In the genomic region with DNA sequence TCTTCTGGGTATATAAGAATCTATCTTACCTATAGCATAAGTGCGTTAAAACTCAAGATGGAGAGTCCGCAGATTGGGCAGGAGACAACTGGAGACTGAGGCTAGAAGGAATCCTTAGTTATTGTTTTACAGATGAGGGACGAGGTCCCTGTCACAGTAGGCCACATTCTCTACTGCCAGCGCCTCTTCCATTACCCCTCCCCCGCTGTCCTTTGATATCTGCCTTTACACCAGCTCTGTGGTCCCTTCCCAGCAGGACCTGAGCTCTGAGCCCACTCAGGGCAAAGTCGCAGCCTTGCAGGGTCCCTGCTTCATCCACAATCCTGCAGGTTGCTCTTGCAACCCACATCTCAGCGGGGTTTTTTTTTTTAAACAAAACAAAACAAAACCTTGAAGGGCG, we compare ENCODE assay signal across 9 mouse cellular contexts. TPM values are rescaled to one million over a fixed set of nuclear protein-coding genes. Genes with fewer than 3 reads are reported as not detected.
DNase-seq lines count a peak whose midpoint lies in the region; ATAC-seq and TF ChIP-seq lines count a peak whose summit lies in the region.
"Had no signal": no experiment of that assay in that cellular context is flagged by ENCODE, and none has a peak within 500 bp of the region (broad histone marks: within the 10 kb centered on the region; RNA-seq: fewer than 3 reads in every experiment).

No protein-coding gene starts in this region.

- peaks cover 93% of the 10 kb centered on the region for H3K27me3 ChIP-seq in forebrain, embryonic 14.5 days (replicated peaks; ENCODE audit: control insufficient read depth, insufficient read depth, low read length)
- peaks cover 59% of the 10 kb centered on the region for H3K27me3 ChIP-seq in forebrain, postnatal 0 days (ENCODE audit: insufficient read depth, low read length)
- peaks cover 84% of the 10 kb centered on the region for H3K27me3 ChIP-seq in kidney, postnatal 0 days (ENCODE audit: insufficient read depth, low read length)
- peaks cover 98% of the 10 kb centered on the region for H3K27me3 ChIP-seq in embryonic facial prominence, embryonic 12.5 days
- H3K27me3 ChIP-seq in liver, embryonic 15.5 days: peaks cover 100% of the 10 kb centered on the region

- WGBS in forebrain, embryonic 14.5 days: 6% methylated on average over 8 of the region's 8 CpGs
- 3% methylated on average over 8 of the region's 8 CpGs for WGBS in forebrain, postnatal 0 days
- 19% methylated on average over 8 of the region's 8 CpGs for WGBS in kidney, postnatal 0 days
- WGBS in embryonic facial prominence, embryonic 12.5 days: 2% methylated on average over 8 of the region's 8 CpGs
- 11% methylated on average over 8 of the region's 8 CpGs for WGBS in liver, embryonic 15.5 days (ENCODE audit: insufficient replicate concordance)

- H3K4me1 ChIP-seq in forebrain, embryonic 14.5 days (ENCODE audit: control insufficient read depth, insufficient read depth, low read length): no peaks in the 10 kb centered on the region; the same call in 1 of the 2 replicates
- no peaks in the 10 kb centered on the region for H3K4me1 ChIP-seq in forebrain, postnatal 0 days (ENCODE audit: insufficient read depth)
- H3K4me1 ChIP-seq in kidney, postnatal 0 days (replicated peaks; ENCODE audit: insufficient read depth, low read length): peaks cover 9% of the 10 kb centered on the region
- H3K4me1 ChIP-seq in embryonic facial prominence, embryonic 12.5 days: 0 out of 2 replicates have a peak, but pooled peaks cover 6% of the 10 kb centered on the region
- H3K4me1 ChIP-seq in liver, embryonic 15.5 days (replicated peaks): peaks cover 32% of the 10 kb centered on the region

- no peak overlapping the region for H3K9ac ChIP-seq in forebrain, embryonic 14.5 days (ENCODE audit: low read length)
- no peak overlapping the region for H3K9ac ChIP-seq in forebrain, postnatal 0 days
- no peak overlapping the region for H3K9ac ChIP-seq in kidney, postnatal 0 days (ENCODE audit: low read depth, low read length)
- no peak overlapping the region for H3K9ac ChIP-seq in embryonic facial prominence, embryonic 12.5 days
- H3K9ac ChIP-seq in liver, embryonic 15.5 days: no peak overlapping the region

- H3K36me3 ChIP-seq in forebrain, embryonic 14.5 days (ENCODE audit: control insufficient read depth, insufficient read depth, low read length): no peaks in the 10 kb centered on the region
- H3K36me3 ChIP-seq in forebrain, postnatal 0 days (ENCODE audit: insufficient read depth): no peaks in the 10 kb centered on the region
- H3K36me3 ChIP-seq in kidney, postnatal 0 days (ENCODE audit: insufficient read depth, low read length): no peaks in the 10 kb centered on the region
- no peaks in the 10 kb centered on the region for H3K36me3 ChIP-seq in embryonic facial prominence, embryonic 12.5 days
- no peaks in the 10 kb centered on the region for H3K36me3 ChIP-seq in liver, embryonic 15.5 days (replicated peaks)

- DNase-seq in forebrain, embryonic 14.5 days (ENCODE audit: low spot score): no peak
- no peak for DNase-seq in forebrain, postnatal 0 days
- no peak for DNase-seq in kidney, postnatal 0 days (ENCODE audit: low spot score)
- no peak for DNase-seq in kidney, adult 9 months
- no peak for DNase-seq in retina, postnatal 1 day
- no peak for DNase-seq in left cerebral cortex, adult 2 months (ENCODE audit: extremely low spot score in 1 of 2, low spot score in 2 of 2)

- intact Hi-C loops in left cerebral cortex, adult 2 months (cut with DNase I): no loop called here

- H3K4me3 ChIP-seq in forebrain, embryonic 14.5 days (ENCODE audit: low read depth, low read length): peak overlapping the region; percentile 10; the same call in 1 of the 2 replicates
- no peak overlapping the region for H3K4me3 ChIP-seq in forebrain, postnatal 0 days (ENCODE audit: low read depth, low read length)
- peak overlapping the region; percentile 30; the same call in 1 of the 2 replicates for H3K4me3 ChIP-seq in kidney, postnatal 0 days (replicated peaks; ENCODE audit: low read depth, low read length)
- H3K4me3 ChIP-seq in embryonic facial prominence, embryonic 12.5 days: no peak overlapping the region
- H3K4me3 ChIP-seq in liver, embryonic 15.5 days (replicated peaks): peak overlapping the region; percentile 32; the same call in 1 of the 2 replicates
- no peak overlapping the region for H3K4me3 ChIP-seq in left cerebral cortex, adult 2 months

- no peak for ATAC-seq in forebrain, embryonic 14.5 days
- no peak for ATAC-seq in forebrain, postnatal 0 days
- no peak for ATAC-seq in kidney, postnatal 0 days (replicated peaks; ENCODE audit: low FRiP score, low read depth)
- ATAC-seq in embryonic facial prominence, embryonic 12.5 days (ENCODE audit: insufficient number of reproducible peaks, insufficient read depth, low FRiP score, low TSS enrichment): no peak
- ATAC-seq in liver, embryonic 15.5 days (ENCODE audit: insufficient read depth): no peak

- no peak for TF ChIP-seq CTCF in forebrain, postnatal 0 days (IDR thresholded peaks at IDR 0.05; ENCODE audit: low read depth)
- no peak for TF ChIP-seq CTCF in kidney, postnatal 0 days (IDR thresholded peaks at IDR 0.05; ENCODE audit: low read depth)
- no peak for TF ChIP-seq CTCF in left cerebral cortex, adult 2 months (IDR thresholded peaks at IDR 0.05)

- no peak overlapping the region for H3K27ac ChIP-seq in forebrain, embryonic 14.5 days (ENCODE audit: low read depth, low read length)
- no peak overlapping the region for H3K27ac ChIP-seq in forebrain, postnatal 0 days (ENCODE audit: low read depth, low read length)
- H3K27ac ChIP-seq in kidney, postnatal 0 days: no peak overlapping the region
- no peak overlapping the region for H3K27ac ChIP-seq in embryonic facial prominence, embryonic 12.5 days
- H3K27ac ChIP-seq in liver, embryonic 15.5 days (replicated peaks): no peak overlapping the region
- H3K27ac ChIP-seq in left cerebral cortex, adult 2 months: no peak overlapping the region

- H3K9me3 ChIP-seq in forebrain, embryonic 14.5 days (replicated peaks; ENCODE audit: control insufficient read depth, low read length): no peaks in the 10 kb centered on the region
- H3K9me3 ChIP-seq in forebrain, postnatal 0 days (ENCODE audit: low read length): no peaks in the 10 kb centered on the region
- no peaks in the 10 kb centered on the region for H3K9me3 ChIP-seq in kidney, postnatal 0 days (replicated peaks; ENCODE audit: low read length)
- H3K9me3 ChIP-seq in embryonic facial prominence, embryonic 12.5 days: no peaks in the 10 kb centered on the region
- no peaks in the 10 kb centered on the region for H3K9me3 ChIP-seq in liver, embryonic 15.5 days (replicated peaks)

- no peak overlapping the region for H3K4me2 ChIP-seq in forebrain, embryonic 14.5 days (ENCODE audit: low read length)
- H3K4me2 ChIP-seq in forebrain, postnatal 0 days (ENCODE audit: low read depth): no peak overlapping the region
- peak overlapping the region; percentile 52 for H3K4me2 ChIP-seq in kidney, postnatal 0 days (ENCODE audit: low read length)
- peak overlapping the region; percentile 18; the same call in 1 of the 2 replicates for H3K4me2 ChIP-seq in embryonic facial prominence, embryonic 12.5 days (replicated peaks)
- H3K4me2 ChIP-seq in liver, embryonic 15.5 days: peak overlapping the region; percentile 54

RNA-seq across cellular contexts. Expression of a gene that starts 1.9 kb away (rescaled TPM):
- not detected in 2 replicates for polyA plus RNA-seq in forebrain, embryonic 14.5 days (2014; fragmentation: Nextera tagmentation; extraction: Ambion mirVana)
- not detected in 2 replicates for total RNA-seq in forebrain, postnatal 0 days (2014; rRNA removed)
- not detected in 2 replicates for polyA plus RNA-seq in forebrain, postnatal 0 days (2015; fragmentation: Nextera tagmentation; extraction: Ambion mirVana)
- polyA plus RNA-seq in kidney, postnatal 0 days (2015; fragmentation: Nextera tagmentation; extraction: Ambion mirVana): 0.12 TPM in 1 of 2 replicates, not detected in the other
- 8.2 and 11.8 TPM in 2 replicates for polyA plus RNA-seq in embryonic facial prominence, embryonic 12.5 days (2016; fragmentation: Nextera tagmentation; extraction: Ambion mirVana)
- not detected in 2 replicates for polyA plus RNA-seq in liver, embryonic 15.5 days (2015; fragmentation: Nextera tagmentation; extraction: Ambion mirVana)
- total RNA-seq in left cerebral cortex, adult 2 months (2021): not detected
- polyA plus RNA-seq: frontal cortex, adult 2 months had no signal

RNA-seq across cellular contexts. Expression of a gene that starts 9.4 kb away (rescaled TPM):
- 51.3 and 56.1 TPM in 2 replicates for polyA plus RNA-seq in forebrain, embryonic 14.5 days (2014; fragmentation: Nextera tagmentation; extraction: Ambion mirVana)
- 16.1 and 18.8 TPM in 2 replicates for total RNA-seq in forebrain, postnatal 0 days (2014; rRNA removed)
- polyA plus RNA-seq in forebrain, postnatal 0 days (2015; fragmentation: Nextera tagmentation; extraction: Ambion mirVana): 30.7 and 30.8 TPM in 2 replicates
- 28.0 and 29.7 TPM in 2 replicates for polyA plus RNA-seq in kidney, postnatal 0 days (2015; fragmentation: Nextera tagmentation; extraction: Ambion mirVana)
- polyA plus RNA-seq in embryonic facial prominence, embryonic 12.5 days (2016; fragmentation: Nextera tagmentation; extraction: Ambion mirVana): 41.0 and 44.4 TPM in 2 replicates
- polyA plus RNA-seq in liver, embryonic 15.5 days (2015; fragmentation: Nextera tagmentation; extraction: Ambion mirVana): 18.6 and 18.7 TPM in 2 replicates
- 10 to 100 TPM; 24.3 to 27.0 TPM for total RNA-seq in left cerebral cortex, adult 2 months (2021)

RNA-seq across cellular contexts. Expression of a gene that starts 10.6 kb away (rescaled TPM):
- 0.33 and 0.62 TPM in 2 replicates for polyA plus RNA-seq in forebrain, embryonic 14.5 days (2014; fragmentation: Nextera tagmentation; extraction: Ambion mirVana)
- 0.05 TPM in 1 of 2 replicates, not detected in the other for total RNA-seq in forebrain, postnatal 0 days (2014; rRNA removed)
- polyA plus RNA-seq in forebrain, postnatal 0 days (2015; fragmentation: Nextera tagmentation; extraction: Ambion mirVana): 0.11 and 0.13 TPM in 2 replicates
- polyA plus RNA-seq in kidney, postnatal 0 days (2015; fragmentation: Nextera tagmentation; extraction: Ambion mirVana): 5.8 and 7.0 TPM in 2 replicates
- 1.5 and 1.6 TPM in 2 replicates for polyA plus RNA-seq in embryonic facial prominence, embryonic 12.5 days (2016; fragmentation: Nextera tagmentation; extraction: Ambion mirVana)
- polyA plus RNA-seq in liver, embryonic 15.5 days (2015; fragmentation: Nextera tagmentation; extraction: Ambion mirVana): 6.8 and 7.8 TPM in 2 replicates
- total RNA-seq in left cerebral cortex, adult 2 months (2021): under 1 TPM; 0.61 to 0.68 TPM

RNA-seq across cellular contexts. Expression of a gene that starts 13.1 kb away (rescaled TPM):
- polyA plus RNA-seq in forebrain, embryonic 14.5 days (2014; fragmentation: Nextera tagmentation; extraction: Ambion mirVana): 32.6 and 32.9 TPM in 2 replicates
- total RNA-seq in forebrain, postnatal 0 days (2014; rRNA removed): 46.1 and 47.0 TPM in 2 replicates
- 75.1 and 81.0 TPM in 2 replicates for polyA plus RNA-seq in forebrain, postnatal 0 days (2015; fragmentation: Nextera tagmentation; extraction: Ambion mirVana)
- polyA plus RNA-seq in kidney, postnatal 0 days (2015; fragmentation: Nextera tagmentation; extraction: Ambion mirVana): 68.5 and 70.4 TPM in 2 replicates
- 74.1 and 77.8 TPM in 2 replicates for polyA plus RNA-seq in embryonic facial prominence, embryonic 12.5 days (2016; fragmentation: Nextera tagmentation; extraction: Ambion mirVana)
- polyA plus RNA-seq in liver, embryonic 15.5 days (2015; fragmentation: Nextera tagmentation; extraction: Ambion mirVana): 87.9 and 93.6 TPM in 2 replicates
- total RNA-seq in left cerebral cortex, adult 2 months (2021): 10 to 100 TPM; 42.2 to 47.0 TPM

RNA-seq across cellular contexts. Expression of a gene that starts 13.9 kb away (rescaled TPM):
- 101 and 107 TPM in 2 replicates for polyA plus RNA-seq in forebrain, embryonic 14.5 days (2014; fragmentation: Nextera tagmentation; extraction: Ambion mirVana)
- 85.9 and 146 TPM in 2 replicates for total RNA-seq in forebrain, postnatal 0 days (2014; rRNA removed)
- 126 and 129 TPM in 2 replicates for polyA plus RNA-seq in forebrain, postnatal 0 days (2015; fragmentation: Nextera tagmentation; extraction: Ambion mirVana)
- polyA plus RNA-seq in kidney, postnatal 0 days (2015; fragmentation: Nextera tagmentation; extraction: Ambion mirVana): 194 and 210 TPM in 2 replicates
- polyA plus RNA-seq in embryonic facial prominence, embryonic 12.5 days (2016; fragmentation: Nextera tagmentation; extraction: Ambion mirVana): 154 and 167 TPM in 2 replicates
- 189 and 201 TPM in 2 replicates for polyA plus RNA-seq in liver, embryonic 15.5 days (2015; fragmentation: Nextera tagmentation; extraction: Ambion mirVana)
- 100 to 1,000 TPM; 130 to 135 TPM for total RNA-seq in left cerebral cortex, adult 2 months (2021)

Comparison
In these comparisons a context has a peak if more than half of its experiments do, and no peak if none do; other contexts are left out.
1. H3K4me3 ChIP-seq: peak in forebrain, embryonic 14.5 days (single experiment), kidney, postnatal 0 days (single experiment) and liver, embryonic 15.5 days (single experiment); none in forebrain, postnatal 0 days (single experiment), embryonic facial prominence, embryonic 12.5 days (single experiment) and left cerebral cortex, adult 2 months (single experiment).
2. H3K4me2 ChIP-seq: peak in kidney, postnatal 0 days (single experiment), embryonic facial prominence, embryonic 12.5 days (single experiment) and liver, embryonic 15.5 days (single experiment); none in forebrain, embryonic 14.5 days (single experiment) and forebrain, postnatal 0 days (single experiment).